Mouse (Mus musculus) T-helper 17 cell (primary cell): ENCODE data around the gene Aloxe3.

Experiments used
- in situ Hi-C, 2 experiments: fragments of 300-600 bp; cut with MboI, MseI; formaldehyde crosslinking; loops; 1 replicate in 1 of 2; 2 replicates in 1 of 2; pipeline ENCODE4 v1.15.1; 2025; ENCODE audit warnings: high pct_unique_total_duplicates in 2 of 2

Aloxe3 gene

GRCm38 (mm10) chr11:69092871-69093270 lies 32.8 kb upstream of the Aloxe3 start:
- in situ Hi-C loops = loop anchor here in 1 of 2 experiments (10.0 to 25.0 kb wide), 3 partner anchors 188 to 1569 kb away; partner anchors contain the start of genes Eno3, Kdm6b, Pfn1 and Rpl26

GRCm38 (mm10) chr11:69093856-69094255 lies 31.8 kb upstream of the Aloxe3 start:
- in situ Hi-C loops = loop anchor here in 1 of 2 experiments (10.0 to 25.0 kb wide), 3 partner anchors 189 to 1568 kb away; partner anchors contain the start of genes Eno3, Kdm6b, Pfn1 and Rpl26

DNA sequence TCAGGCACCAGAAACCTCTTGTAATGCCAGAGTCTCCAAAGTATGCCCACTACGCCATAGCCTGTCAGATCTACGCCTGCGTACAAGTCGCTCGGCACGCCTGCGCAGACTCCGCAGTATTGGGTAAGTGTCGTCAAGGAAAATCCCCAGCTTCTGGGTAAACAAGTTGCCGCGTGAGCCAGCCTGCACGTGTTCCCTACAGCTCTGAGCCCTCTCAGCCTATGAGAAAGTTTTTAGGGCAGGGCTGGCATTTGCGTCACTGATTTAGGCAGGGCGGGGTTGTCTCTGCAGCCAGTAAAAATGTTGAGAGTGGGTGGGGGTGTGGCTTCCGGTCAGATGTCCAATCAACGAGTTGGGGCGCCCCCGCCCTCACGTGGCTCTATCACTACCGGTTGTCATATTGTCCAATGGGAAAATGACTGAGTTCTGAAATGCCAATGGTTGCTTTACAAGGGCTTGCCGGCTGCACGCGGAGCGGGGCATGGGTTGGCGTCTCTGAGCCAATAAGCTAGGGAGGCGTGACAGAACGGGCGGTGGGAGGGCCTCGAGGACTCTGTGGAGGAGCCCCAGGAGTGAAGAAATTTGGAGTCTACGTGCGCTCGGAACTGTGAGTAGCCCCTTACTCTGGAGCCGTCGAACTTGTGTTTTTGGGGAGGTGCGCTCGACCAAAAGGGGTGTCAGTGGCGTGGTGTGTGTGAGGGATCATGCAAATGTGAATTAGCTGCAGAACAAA lies 30.8 kb upstream of the Aloxe3 start, which contains the start of gene Per1:
Gene Per1 (plus strand): TSS at position 521 of the 733 bp plus-strand sequence.
- in situ Hi-C loops = loop anchor here in 1 of 2 experiments (10.0 to 25.0 kb wide), 3 partner anchors 190 to 1567 kb away; partner anchors contain the start of genes Eno3, Kdm6b, Pfn1 and Rpl26

DNA sequence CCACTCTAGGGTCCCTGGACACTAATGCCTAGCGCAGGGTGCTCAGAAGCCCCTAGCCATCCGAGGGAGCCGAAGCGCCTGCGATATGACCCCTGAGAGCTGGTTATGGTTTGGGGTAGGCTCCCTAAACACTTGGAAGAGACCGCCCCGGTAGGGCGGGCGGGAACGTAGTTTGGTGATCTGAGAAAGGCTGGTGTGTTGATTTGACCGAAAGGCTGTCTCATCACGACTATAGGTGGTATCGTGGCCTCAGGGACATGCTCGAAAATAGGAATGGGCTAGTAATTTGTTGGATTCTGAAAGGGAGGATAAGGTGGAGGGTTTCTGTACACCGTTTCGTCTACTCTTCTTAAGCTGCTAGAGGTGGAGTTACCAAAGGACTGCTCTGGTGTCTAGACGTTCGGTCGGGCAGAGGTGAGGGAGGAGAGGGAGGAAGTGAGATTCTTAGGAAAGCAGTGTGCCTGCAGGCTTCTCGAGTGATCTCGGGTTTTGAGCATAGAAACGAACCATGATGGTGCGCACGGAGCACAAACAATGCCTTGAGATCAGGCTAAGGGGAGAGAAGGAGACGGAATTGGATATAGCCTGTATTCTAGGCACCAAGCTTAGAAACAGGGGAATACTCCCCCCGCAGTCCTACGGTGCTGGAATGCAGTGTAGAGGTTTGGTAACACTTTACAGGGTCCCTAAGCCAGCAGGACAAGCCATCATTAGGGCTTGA lies 30.0 kb upstream of the Aloxe3 start:
- in situ Hi-C loops = loop anchor here in 1 of 2 experiments (10.0 to 25.0 kb wide), 3 partner anchors 191 to 1567 kb away; partner anchors contain the start of genes Eno3, Kdm6b, Pfn1 and Rpl26

DNA sequence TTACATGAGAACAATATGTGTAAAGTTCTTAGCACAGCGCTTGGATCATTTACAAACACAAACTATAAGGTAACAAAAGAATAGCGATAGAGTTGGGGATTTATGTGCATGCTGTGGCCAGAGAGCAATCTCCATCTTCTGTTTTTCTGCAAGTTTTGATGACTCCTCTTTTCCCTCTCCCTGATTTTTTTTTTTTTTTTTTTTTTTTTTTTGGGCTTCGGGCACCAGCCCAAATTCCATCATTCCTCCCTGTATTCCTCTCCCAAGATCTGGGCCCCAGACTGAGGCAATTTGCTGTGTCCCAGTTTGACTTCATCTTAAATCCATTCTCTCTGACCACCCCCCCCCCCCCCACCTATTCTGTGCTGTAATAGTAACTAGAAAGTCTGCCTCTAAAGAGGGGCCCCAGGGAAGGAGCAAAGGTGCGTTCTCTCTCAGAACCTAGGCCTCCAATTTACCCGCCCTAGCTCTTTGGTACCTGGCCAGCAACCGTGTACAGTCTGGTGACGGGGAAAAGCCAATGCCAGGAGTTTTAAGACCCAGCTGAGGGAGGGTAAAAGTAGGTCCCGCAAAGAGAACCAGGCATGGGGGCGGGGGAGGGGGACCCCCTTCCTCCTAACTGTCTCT lies 29.2 kb upstream of the Aloxe3 start:
- in situ Hi-C loops = loop anchor here in 1 of 2 experiments (10.0 to 25.0 kb wide), 3 partner anchors 192 to 1566 kb away; partner anchors contain the start of genes Eno3, Kdm6b, Pfn1 and Rpl26

DNA sequence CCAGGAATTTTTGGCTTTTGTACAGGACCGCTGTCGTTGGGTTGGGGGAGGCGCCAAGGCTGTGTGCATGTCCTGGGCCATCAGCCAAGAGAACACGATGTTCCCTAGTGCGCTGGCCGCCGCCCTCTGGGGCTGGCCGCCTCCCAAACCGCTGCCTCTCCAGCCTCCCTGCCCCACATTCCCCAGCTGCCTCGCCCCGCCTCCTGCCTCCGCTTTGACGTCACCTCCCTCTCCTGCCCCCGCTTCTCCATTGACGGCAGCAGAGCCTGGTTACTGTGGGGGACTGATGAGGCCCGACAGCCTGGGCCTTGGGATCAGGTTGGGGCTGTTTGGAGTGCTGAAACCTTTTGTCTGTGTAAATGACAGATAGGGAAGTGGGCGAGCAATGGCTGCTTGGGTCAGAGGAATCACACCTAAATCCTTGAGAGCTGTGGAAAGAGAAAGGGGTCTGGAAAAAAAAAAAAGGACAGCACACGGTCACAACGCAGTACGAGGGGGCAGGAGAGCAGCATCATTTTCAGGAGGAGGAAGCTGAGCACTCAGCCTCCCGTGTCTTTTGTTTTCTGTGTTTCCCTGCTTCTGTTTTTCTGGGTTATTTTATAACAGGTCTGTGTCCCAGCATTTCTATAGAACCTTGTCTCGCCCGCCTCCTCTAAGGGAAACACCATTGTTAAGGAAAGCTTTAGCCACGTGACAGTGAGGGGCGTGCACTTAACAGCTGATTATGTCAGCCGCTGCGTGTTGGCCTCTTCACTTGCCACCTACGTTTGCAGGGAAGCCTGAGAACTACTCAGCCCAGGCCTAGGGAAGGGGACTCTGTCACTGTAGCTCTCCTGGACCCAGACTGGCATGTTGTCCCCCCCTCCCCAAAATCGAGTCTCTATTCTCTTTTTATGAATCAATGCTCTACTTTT lies 28.5 kb upstream of the Aloxe3 start:
- in situ Hi-C loops = loop anchor here in 1 of 2 experiments (10.0 to 25.0 kb wide), 3 partner anchors 192 to 1565 kb away; partner anchors contain the start of genes Eno3, Kdm6b, Pfn1 and Rpl26

GRCm38 (mm10) chr11:69098039-69098761 lies 27.5 kb upstream of the Aloxe3 start:
- in situ Hi-C loops = loop anchor here in 1 of 2 experiments (10.0 to 25.0 kb wide), 3 partner anchors 193 to 1564 kb away; partner anchors contain the start of genes Eno3, Kdm6b, Pfn1 and Rpl26

- in situ Hi-C loops = loop anchor here in 1 of 2 experiments (10.0 to 25.0 kb wide), 3 partner anchors 194 to 1564 kb away; partner anchors contain the start of genes Eno3, Kdm6b, Pfn1 and Rpl26
Observed at GRCm38 (mm10) chr11:69098762-69099091, 27.0 kb upstream of the Aloxe3 start.

DNA sequence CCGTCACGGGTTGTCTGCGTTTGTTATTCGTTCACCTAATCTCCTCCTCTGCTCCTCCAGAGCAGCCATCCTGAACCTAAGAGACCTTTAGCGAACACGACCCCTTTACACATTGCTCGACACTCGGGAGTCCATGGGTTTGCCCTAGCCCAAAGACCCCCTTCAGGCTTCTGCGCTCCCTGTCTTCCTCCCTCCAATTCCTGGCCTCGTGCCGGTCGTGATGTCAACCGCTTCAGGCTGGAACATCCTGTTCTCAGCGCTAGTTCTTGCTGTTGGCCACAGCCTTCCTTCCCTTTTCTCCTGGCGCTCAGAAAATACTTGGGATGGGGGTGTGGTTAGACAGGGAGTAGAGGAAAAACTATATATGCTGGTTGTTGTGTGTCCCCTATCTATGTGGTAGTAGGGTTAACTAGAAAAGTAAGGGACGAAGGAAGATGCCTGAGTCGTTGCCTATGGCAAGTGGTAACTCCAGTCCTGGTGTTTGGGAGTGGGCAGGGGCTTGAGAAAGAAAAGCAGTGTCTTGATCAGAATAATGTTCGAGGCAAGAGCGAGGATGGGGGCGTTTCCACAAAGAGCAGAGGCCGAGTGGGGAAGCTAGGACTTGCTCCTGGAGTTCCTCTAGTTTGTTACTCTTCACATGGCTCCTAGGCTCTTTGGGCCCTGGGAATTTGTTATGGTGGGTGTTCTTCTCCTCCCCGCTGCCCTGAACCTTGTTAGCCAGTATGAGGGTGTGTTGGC lies 26.4 kb upstream of the Aloxe3 start:
- in situ Hi-C loops = loop anchor here in 1 of 2 experiments (10.0 to 25.0 kb wide), 3 partner anchors 195 to 1563 kb away; partner anchors contain the start of genes Eno3, Kdm6b, Pfn1 and Rpl26

- in situ Hi-C loops = loop anchor here (5.0 to 25.0 kb wide), 6 partner anchors 195 to 1562 kb away; partner anchors contain the start of genes Acadvl (in 1 of the 2), Dlg4 (in 1 of the 2), Eif4a1 (in 1 of the 2) and Eno3 (in 1 of the 2)
Observed at GRCm38 (mm10) chr11:69099915-69100345, 25.8 kb upstream of the Aloxe3 start.

- in situ Hi-C loops = loop anchor here (5.0 to 10.0 kb wide), 3 partner anchors 572 to 914 kb away; partner anchors contain the start of genes Acadvl (in 1 of the 2), Dlg4 (in 1 of the 2), Eif4a1 (in 1 of the 2) and Polr2a (in 1 of the 2)
Observed at GRCm38 (mm10) chr11:69100639-69101360, 24.9 kb upstream of the Aloxe3 start.

GRCm38 (mm10) chr11:69101604-69102402 lies 23.9 kb upstream of the Aloxe3 start:
- in situ Hi-C loops = loop anchor here (5.0 to 10.0 kb wide), 3 partner anchors 570 to 913 kb away; partner anchors contain the start of genes Acadvl (in 1 of the 2), Dlg4 (in 1 of the 2), Eif4a1 (in 1 of the 2) and Polr2a (in 1 of the 2)

- in situ Hi-C loops = loop anchor here (5.0 to 10.0 kb wide), 3 partner anchors 570 to 912 kb away; partner anchors contain the start of genes Acadvl (in 1 of the 2), Dlg4 (in 1 of the 2), Eif4a1 (in 1 of the 2) and Polr2a (in 1 of the 2)
Observed at GRCm38 (mm10) chr11:69102403-69102725, 23.3 kb upstream of the Aloxe3 start.

DNA sequence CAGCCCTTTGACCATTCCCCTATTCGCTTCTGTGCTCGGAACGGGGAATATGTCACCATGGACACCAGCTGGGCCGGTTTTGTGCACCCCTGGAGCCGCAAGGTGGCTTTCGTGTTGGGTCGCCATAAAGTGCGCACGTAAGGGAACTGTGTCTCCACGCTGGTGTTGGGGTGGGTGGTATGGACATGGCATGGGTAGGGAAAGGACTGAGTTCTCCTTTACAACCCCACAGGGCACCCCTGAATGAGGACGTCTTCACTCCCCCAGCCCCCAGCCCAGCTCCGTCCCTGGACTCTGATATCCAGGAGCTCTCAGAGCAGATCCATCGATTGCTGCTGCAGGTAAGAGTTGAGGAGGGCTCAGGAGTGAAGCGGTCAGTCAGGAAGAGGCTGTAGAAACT lies 22.6 kb upstream of the Aloxe3 start:
- in situ Hi-C loops = loop anchor here (5.0 to 10.0 kb wide), 3 partner anchors 569 to 912 kb away; partner anchors contain the start of genes Acadvl (in 1 of the 2), Dlg4 (in 1 of the 2), Eif4a1 (in 1 of the 2) and Polr2a (in 1 of the 2)

DNA sequence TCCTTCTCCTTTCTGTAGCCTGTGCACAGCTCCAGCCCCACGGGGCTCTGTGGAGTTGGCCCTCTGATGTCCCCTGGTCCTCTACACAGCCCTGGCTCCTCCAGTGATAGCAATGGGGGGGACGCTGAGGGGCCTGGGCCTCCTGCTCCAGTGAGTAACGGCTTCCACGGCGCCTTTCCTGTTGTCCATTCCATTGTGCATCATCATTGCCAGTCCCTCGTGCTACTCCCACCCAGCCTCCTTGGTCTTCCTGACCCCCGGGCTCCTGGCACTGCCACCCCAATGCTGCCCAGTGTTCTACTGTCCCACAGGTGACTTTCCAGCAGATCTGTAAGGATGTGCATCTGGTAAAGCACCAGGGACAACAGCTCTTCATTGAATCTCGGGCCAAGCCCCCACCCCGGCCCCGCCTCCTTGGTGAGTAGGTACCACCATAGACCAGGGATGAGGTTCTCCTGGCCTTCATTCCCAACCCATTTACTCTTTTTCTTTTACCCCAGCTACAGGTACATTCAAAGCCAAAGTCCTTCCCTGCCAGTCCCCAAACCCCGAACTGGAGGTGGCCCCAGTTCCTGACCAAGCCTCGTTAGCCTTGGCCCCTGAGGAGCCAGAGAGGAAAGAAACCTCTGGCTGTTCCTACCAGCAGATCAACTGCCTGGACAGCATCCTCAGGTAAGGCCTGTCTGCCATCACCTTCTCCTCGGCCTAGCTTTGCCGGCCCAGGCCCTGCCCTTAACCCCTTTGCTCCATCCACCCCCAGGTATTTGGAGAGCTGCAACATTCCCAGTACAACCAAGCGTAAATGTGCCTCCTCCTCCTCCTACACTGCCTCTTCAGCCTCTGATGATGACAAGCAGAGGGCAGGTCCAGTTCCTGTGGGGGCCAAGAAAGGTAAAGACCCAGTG lies 21.9 kb upstream of the Aloxe3 start:
- in situ Hi-C loops = loop anchor here (5.0 to 10.0 kb wide), 3 partner anchors 569 to 911 kb away; partner anchors contain the start of genes Acadvl (in 1 of the 2), Dlg4 (in 1 of the 2), Eif4a1 (in 1 of the 2) and Polr2a (in 1 of the 2)
